Mouse (Mus musculus) limb, embryonic 13.5 days (tissue): ENCODE measurements around the gene Apon. TPM values are rescaled to one million over a fixed set of nuclear protein-coding genes. Genes with fewer than 3 reads are reported as not detected.
"Not testable (repeated sequence)": the region's sequence is repeated elsewhere in the genome, so short reads cannot be mapped to it uniquely, and the experiment has no call there.

Experiments used
- ATAC-seq: fragments of 200-750 bp; cut with Nextera tagmentation; 2 replicates; pipeline ENCODE4 v1.8.0; 2017; ENCODE audit warnings: low read depth, moderate number of reproducible peaks, moderate TSS enrichment; ENCODE audit not compliant: low FRiP score
- H3K27ac ChIP-seq: fragments of 300-500 bp; sonication (generic); 2 replicates; pipeline ENCODE4 v1.5.1; 2015; ENCODE audit warnings: inconsistent platforms, mild to moderate bottlenecking, moderate library complexity
- H3K27me3 ChIP-seq: fragments of 300-500 bp; sonication (generic); 2 replicates; pipeline ENCODE4 v1.6.1; 2015; ENCODE audit warnings: mild to moderate bottlenecking, inconsistent platforms
- H3K36me3 ChIP-seq: fragments of 300-500 bp; sonication (generic); 2 replicates; pipeline ENCODE4 v1.6.1; 2015; ENCODE audit warnings: inconsistent platforms, mild to moderate bottlenecking, moderate library complexity
- H3K4me1 ChIP-seq: fragments of 300-500 bp; sonication (generic); 2 replicates; pipeline ENCODE4 v1.6.1; 2015; ENCODE audit warnings: inconsistent platforms
- H3K4me2 ChIP-seq: fragments of 300-500 bp; sonication (generic); replicated peaks from 2 replicates; pipeline ENCODE4 v1.6.1; 2015; ENCODE audit warnings: inconsistent platforms, mild to moderate bottlenecking, moderate library complexity
- H3K4me3 ChIP-seq: fragments of 300-500 bp; sonication (generic); 2 replicates; pipeline ENCODE4 v1.5.1; 2015; ENCODE audit warnings: moderate library complexity, mild to moderate bottlenecking, inconsistent platforms
- H3K9ac ChIP-seq: fragments of 300-500 bp; sonication (generic); 2 replicates; pipeline ENCODE4 v1.6.1; 2015; ENCODE audit warnings: mild to moderate bottlenecking, inconsistent platforms
- H3K9me3 ChIP-seq: fragments of 300-500 bp; sonication (generic); 2 replicates; pipeline ENCODE4 v1.6.1; 2016; ENCODE audit warnings: inconsistent platforms
- WGBS: fragments of 180-500 bp; shearing (Covaris S2); methylation state at CpG from one replicate; pipeline ENCODE4 v1.1.7; 2015; 5-methylcytosine and 5-hydroxymethylcytosine counted together
- polyA plus RNA-seq: library from polyadenylated mRNA; unstranded; fragments of >200 nt; fragmentation: Nextera tagmentation; extraction: Ambion mirVana; gene quantifications from 2 replicates; pipeline ENCODE4 v1.2.1, GENCODE M21; 2015

The Apon gene
- polyA plus RNA-seq, result 0.27 and 0.63 TPM in 2 replicates

- Histone ChIP-seq H3K4me2 (no peak within 1 kb of the TSS), H3K4me1 (no peaks in the 10 kb centered on the region), H3K36me3 (peaks cover 51% of the 10 kb centered on the region), H3K4me3 (no peak within 1 kb of the TSS), H3K9ac (no peak within 1 kb of the TSS), H3K9me3 (no peaks in the 10 kb centered on the region), H3K27me3 (no peaks in the 10 kb centered on the region), H3K27ac (no peak within 1 kb of the TSS)
- ATAC-seq, result no peak
- WGBS, result 80% methylated on average over 4 of the region's 4 CpGs
These were observed at the start of gene Apon for GRCm38 (mm10) chr10:128253677-128254255. TSS of gene Apon (plus strand) at chr10:128254096.

- ATAC-seq, result 0 out of 2 replicates have a peak, but pooled peaks have one; percentile 38
- Histone ChIP-seq H3K4me1 (no peaks in the 10 kb centered on the region), H3K27me3 (no peaks in the 10 kb centered on the region), H3K9ac (no peak overlapping the region), H3K4me2 (no peak overlapping the region), H3K36me3 (peaks cover 17% of the 10 kb centered on the region), H3K27ac (no peak overlapping the region), H3K9me3 (no peaks in the 10 kb centered on the region), H3K4me3 (no peak overlapping the region)
- WGBS, result 89% methylated on average over 15 of the region's 15 CpGs
These were observed 49.0 kb upstream of the Apon start for GRCm38 (mm10) chr10:128204941-128205340.

- H3K27ac ChIP-seq, result no peak overlapping the region
- peaks cover 12% of the 10 kb centered on the region for H3K4me1 ChIP-seq
- no peak overlapping the region for H3K9ac ChIP-seq
- ATAC-seq, result no peak
- no peak overlapping the region for H3K4me3 ChIP-seq
- H3K9me3 ChIP-seq, result no peaks in the 10 kb centered on the region
- no peak overlapping the region for H3K4me2 ChIP-seq
- peaks cover under 1% of the 10 kb centered on the region; the same call in 1 of the 2 replicates for H3K27me3 ChIP-seq
- peaks cover 20% of the 10 kb centered on the region for H3K36me3 ChIP-seq
- WGBS, result 93% methylated on average over 10 of the region's 10 CpGs
These were observed 45.6 kb upstream of the Apon start for GRCm38 (mm10) chr10:128208326-128208725.

DNA sequence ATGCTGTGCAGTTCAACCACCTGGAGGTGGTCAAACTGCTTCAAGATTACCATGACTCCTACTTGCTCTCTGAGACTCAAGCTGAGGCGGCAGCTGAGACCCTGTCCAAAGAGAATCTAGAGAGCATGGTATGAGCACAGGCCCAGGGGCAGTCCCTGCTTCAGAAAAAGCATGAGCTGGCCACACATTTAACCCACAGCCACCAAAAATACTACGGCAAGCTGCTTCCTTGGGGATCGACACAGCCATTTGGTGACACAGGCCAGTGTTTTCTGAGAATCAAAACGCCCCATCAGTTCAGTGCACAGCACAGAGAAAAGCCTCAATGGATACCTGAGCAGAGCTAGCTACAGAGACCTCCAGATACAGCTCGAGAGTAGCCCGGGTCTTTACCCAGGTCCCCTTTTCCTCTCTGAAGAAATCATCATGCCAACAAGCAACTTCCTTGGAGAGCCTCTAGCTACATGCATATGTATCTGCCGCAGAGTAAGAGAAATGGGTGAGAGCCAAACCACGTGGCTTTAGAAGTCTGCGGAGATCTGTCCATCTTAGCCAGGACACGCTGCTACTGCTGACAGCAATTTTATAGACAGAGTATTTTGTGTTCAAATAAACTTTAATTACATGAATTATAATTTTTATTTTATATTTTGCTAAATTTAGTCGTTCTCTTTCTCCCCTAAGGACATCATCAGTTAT lies 44.4 kb upstream of the Apon start:
- ATAC-seq, result no peak
- Histone ChIP-seq H3K4me2 (no peak overlapping the region), H3K9ac (no peak overlapping the region), H3K36me3 (peaks cover 20% of the 10 kb centered on the region), H3K4me3 (no peak overlapping the region), H3K27me3 (peaks cover 7% of the 10 kb centered on the region), H3K27ac (no peak overlapping the region), H3K4me1 (peaks cover 12% of the 10 kb centered on the region), H3K9me3 (no peaks in the 10 kb centered on the region)
- WGBS, result 91% methylated on average over 11 of the region's 11 CpGs

DNA sequence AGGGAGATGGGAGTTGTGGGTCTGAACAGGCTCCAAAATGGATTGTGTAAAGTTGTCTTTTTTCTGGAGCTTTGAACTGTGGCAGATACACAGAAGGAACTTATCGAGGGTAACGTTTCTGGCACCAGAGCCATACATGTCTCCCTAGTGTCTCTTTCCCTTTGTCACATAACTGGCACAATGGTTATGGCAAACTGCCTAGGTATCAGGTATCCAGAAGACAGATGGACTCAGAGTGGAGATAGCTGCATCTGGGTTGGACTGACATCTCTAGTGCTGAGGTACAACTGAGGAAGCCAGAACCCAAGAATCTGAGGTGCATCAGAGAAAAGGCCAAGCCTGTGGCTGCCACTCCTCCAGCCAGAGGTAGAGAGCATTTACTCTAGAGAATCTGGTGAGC lies 43.8 kb upstream of the Apon start:
- H3K9me3 ChIP-seq, result no peaks in the 10 kb centered on the region
- peak overlapping the region; percentile 57 for H3K4me3 ChIP-seq
- peak overlapping the region; percentile 93 for H3K4me2 ChIP-seq
- WGBS, result 93% methylated on average over 2 of the region's 2 CpGs
- no peak overlapping the region for H3K27ac ChIP-seq
- peaks cover 20% of the 10 kb centered on the region for H3K36me3 ChIP-seq
- H3K9ac ChIP-seq, result no peak overlapping the region
- ATAC-seq, result no peak
- peaks cover 12% of the 10 kb centered on the region for H3K4me1 ChIP-seq
- peaks cover 7% of the 10 kb centered on the region for H3K27me3 ChIP-seq

- Histone ChIP-seq H3K27ac (no peak overlapping the region), H3K27me3 (peaks cover 7% of the 10 kb centered on the region), H3K4me2 (peak overlapping the region; percentile 93), H3K4me3 (peak overlapping the region; percentile 57), H3K36me3 (peaks cover 20% of the 10 kb centered on the region), H3K4me1 (peaks cover 12% of the 10 kb centered on the region), H3K9me3 (no peaks in the 10 kb centered on the region), H3K9ac (peak overlapping the region; percentile 74)
- no peak for ATAC-seq
- 28% methylated on average over 14 of the region's 14 CpGs for WGBS
These were observed 42.9 kb upstream of the Apon start for GRCm38 (mm10) chr10:128210954-128211353.

DNA sequence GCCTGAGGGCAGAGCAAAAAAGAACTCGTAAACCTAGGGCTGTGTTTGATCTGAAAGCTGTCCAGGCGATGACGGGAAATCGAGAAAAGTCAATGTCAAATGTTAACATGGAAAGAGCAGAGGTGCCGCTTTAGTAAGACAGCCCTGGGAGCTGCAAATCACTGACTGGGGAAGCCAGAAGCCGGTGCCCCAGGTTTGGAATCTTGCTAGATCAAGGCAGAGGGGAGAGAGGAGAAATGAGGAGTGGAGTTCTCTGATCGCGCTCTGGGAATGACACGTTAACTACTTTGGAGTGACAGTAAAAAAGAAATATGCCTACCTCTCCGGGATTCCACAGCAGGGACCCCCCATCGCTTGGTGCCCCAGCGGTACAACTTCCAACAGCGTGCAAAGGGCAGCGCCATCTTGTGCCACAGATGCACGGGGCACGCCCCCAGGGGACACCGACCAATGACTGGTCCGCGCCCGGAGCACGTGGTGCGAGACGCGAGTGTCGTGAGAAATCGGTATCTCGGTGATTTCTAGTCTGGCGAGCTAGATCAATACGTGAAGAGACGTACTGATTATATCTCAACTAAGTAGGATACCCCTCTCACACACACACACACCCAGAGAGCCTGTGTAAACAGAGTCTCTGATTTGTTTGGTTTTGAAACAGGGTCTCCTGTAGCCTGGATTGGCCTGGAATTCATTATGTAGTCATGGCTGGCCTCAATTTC lies 42.3 kb upstream of the Apon start, which contains the start of gene Spryd4:
Gene Spryd4 (minus strand): TSS at position 418 of the 719 bp plus-strand sequence.
- H3K9me3 ChIP-seq, result no peaks in the 10 kb centered on the region
- peak within 1 kb of the TSS; percentile 74 for H3K9ac ChIP-seq
- H3K27me3 ChIP-seq, result peaks cover 7% of the 10 kb centered on the region
- peaks cover 12% of the 10 kb centered on the region for H3K4me1 ChIP-seq
- H3K27ac ChIP-seq, result 0 out of 2 replicates have a peak within 1 kb of the TSS, but pooled peaks have one; percentile 8
- H3K36me3 ChIP-seq, result peaks cover 20% of the 10 kb centered on the region
- H3K4me3 ChIP-seq, result peak within 1 kb of the TSS; percentile 57
- H3K4me2 ChIP-seq, result peak within 1 kb of the TSS; percentile 93
- ATAC-seq, result peak; percentile 91
- WGBS, result 0% methylated on average over 30 of the region's 30 CpGs

DNA sequence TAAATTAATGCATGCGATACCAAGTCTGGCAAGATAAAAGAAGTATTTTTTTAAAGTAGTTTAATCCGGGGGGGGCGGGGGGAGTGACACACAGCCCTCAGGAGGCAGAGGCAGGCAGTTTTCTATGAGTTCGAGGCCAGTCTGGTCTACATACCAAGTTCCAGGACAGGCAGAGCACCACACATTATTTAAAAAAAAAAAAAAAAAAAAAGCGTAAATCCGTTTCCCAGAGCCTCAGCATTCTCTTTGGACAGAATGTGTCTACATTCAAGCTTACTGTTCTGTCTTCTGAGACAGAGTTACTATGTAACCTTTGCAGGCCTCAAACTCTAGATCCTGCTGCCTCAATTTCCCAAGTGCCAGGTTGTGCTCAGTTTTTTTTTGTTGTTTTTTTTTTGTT lies 41.7 kb upstream of the Apon start:
- peak overlapping the region; percentile 74; the same call in 1 of the 2 replicates for H3K9ac ChIP-seq
- peak overlapping the region; percentile 57 for H3K4me3 ChIP-seq
- WGBS, result 51% methylated on average over 6 of the region's 6 CpGs
- peaks cover 14% of the 10 kb centered on the region for H3K36me3 ChIP-seq
- H3K9me3 ChIP-seq, result no peaks in the 10 kb centered on the region
- H3K4me2 ChIP-seq, result peak overlapping the region; percentile 93
- 0 out of 2 replicates have a peak overlapping the region, but pooled peaks have one; percentile 8 for H3K27ac ChIP-seq
- ATAC-seq, result peak; percentile 7; the same call in 1 of the 2 replicates
- H3K27me3 ChIP-seq, result peaks cover 7% of the 10 kb centered on the region
- peaks cover 12% of the 10 kb centered on the region for H3K4me1 ChIP-seq

GRCm38 (mm10) chr10:128212871-128213323 lies 41.0 kb upstream of the Apon start:
- Histone ChIP-seq H3K27ac (peak overlapping the region; percentile 22; the same call in 1 of the 2 replicates), H3K27me3 (peaks cover 7% of the 10 kb centered on the region), H3K4me1 (peaks cover 12% of the 10 kb centered on the region), H3K4me2 (peak overlapping the region; percentile 69), H3K36me3 (peaks cover 8% of the 10 kb centered on the region), H3K4me3 (peak overlapping the region; percentile 40), H3K9ac (peak overlapping the region; percentile 59), H3K9me3 (no peaks in the 10 kb centered on the region)
- peak; percentile 42; the same call in 1 of the 2 replicates for ATAC-seq
- WGBS, result 2% methylated on average over 18 of the region's 18 CpGs

- H3K4me2 ChIP-seq, H3K9me3 ChIP-seq, H3K9ac ChIP-seq, H3K36me3 ChIP-seq, H3K4me3 ChIP-seq, H3K27me3 ChIP-seq, ATAC-seq, H3K27ac ChIP-seq: not testable (repeated sequence)
- 85% methylated on average over 4 of the region's 4 CpGs for WGBS
- H3K4me1 ChIP-seq, result peaks cover 12% of the 10 kb centered on the region
These were observed 39.8 kb upstream of the Apon start for GRCm38 (mm10) chr10:128214112-128214511.

GRCm38 (mm10) chr10:128214981-128215380 lies 38.9 kb upstream of the Apon start:
- H3K9ac ChIP-seq, result no peak overlapping the region
- 88% methylated on average over 5 of the region's 5 CpGs for WGBS
- peaks cover 7% of the 10 kb centered on the region for H3K27me3 ChIP-seq
- no peaks in the 10 kb centered on the region for H3K9me3 ChIP-seq
- no peak overlapping the region for H3K4me3 ChIP-seq
- no peak for ATAC-seq
- no peak overlapping the region for H3K4me2 ChIP-seq
- peaks cover 12% of the 10 kb centered on the region for H3K4me1 ChIP-seq
- no peak overlapping the region for H3K27ac ChIP-seq
- peaks cover 3% of the 10 kb centered on the region; the same call in 1 of the 2 replicates for H3K36me3 ChIP-seq
